Mouse (Mus musculus) right cerebral cortex, postnatal 4 days (tissue): Measurements from ENCODE around the gene Olfr1200.

Experiments used
- DNase-seq: peaks from one replicate; pipeline ENCODE4 v3.0.0-alpha.2; 2022

Olfr1200 gene

GRCm38 (mm10) chr2:88770388-88770787, at the start of gene Olfr1200:
Gene Olfr1200 (minus strand): TSS chr2:88770488.
- no peak for DNase-seq

DNA sequence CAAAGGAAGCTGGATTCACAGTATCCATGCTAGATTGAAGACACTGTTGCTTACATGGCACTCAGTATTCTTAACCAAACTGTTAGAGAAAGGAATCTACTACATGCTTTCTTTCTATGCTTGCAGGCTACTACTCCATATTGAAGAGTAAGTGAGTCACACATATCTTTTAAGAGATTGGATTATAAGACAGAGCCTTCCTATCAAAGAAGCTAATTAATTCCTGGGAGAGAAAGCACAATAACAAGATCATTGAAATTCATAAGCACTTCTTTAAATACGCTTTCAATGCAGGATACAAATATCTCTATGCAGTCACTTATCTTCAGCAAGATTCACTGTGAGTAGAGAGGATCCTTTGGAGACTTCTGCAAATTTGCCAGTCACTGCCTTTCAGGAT, 43.9 kb upstream of the Olfr1200 start, which contains the start of gene Olfr1202:
Olfr1202 (plus strand) TSS at position 301 of the 400 bp plus-strand sequence.
- no peak for DNase-seq

DNA sequence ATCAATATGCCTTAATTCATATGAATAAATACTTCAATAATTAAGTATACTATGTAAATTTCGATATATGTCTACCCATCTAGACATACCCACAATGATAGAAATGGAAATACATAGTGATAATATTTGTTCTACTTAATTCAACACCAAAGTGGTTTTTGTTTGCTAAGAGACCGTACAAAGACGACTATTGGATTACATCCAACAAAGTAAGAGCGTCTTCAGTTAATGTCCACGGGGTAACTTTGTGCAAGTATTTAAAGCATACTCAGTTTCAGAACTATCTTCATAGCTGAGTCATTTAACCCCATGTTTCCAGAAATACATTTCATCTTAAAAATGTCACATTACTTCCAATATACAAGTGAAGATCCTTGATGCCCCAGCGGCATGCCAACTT, 22.4 kb upstream of the Olfr1200 start, which contains the start of gene Olfr1201:
Olfr1201 (plus strand) TSS at position 301 of the 400 bp plus-strand sequence.
- DNase-seq: no peak

GRCm38 (mm10) chr2:88760369-88760768, 9.9 kb downstream of the Olfr1200 start, which contains the start of gene Olfr1199:
Gene Olfr1199 (minus strand): TSS chr2:88760469.
- DNase-seq: no peak

DNA sequence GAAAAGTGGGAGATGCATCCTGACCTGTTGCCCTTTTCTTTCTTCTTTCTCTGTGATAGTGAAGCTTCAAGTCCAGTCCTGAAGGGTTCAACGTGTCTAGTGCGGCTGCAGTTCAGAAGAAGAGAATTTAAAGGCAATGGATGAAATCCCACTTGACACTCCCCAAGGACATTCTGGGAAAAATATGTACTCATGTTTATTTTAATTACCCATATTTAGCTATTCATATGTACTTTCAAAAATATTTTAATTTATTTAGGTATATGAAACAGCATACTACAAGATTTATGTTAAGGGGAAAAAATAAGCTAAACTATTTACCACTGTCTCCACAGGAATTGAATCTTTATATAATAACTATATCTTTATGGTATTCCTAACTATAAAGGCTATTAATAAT, 19.0 kb downstream of the Olfr1200 start, which contains the start of gene Olfr1198:
Olfr1198 (minus strand) TSS at position 101 of the 400 bp plus-strand sequence.
- DNase-seq: no peak

GRCm38 (mm10) chr2:88743379-88743778, 26.9 kb downstream of the Olfr1200 start:
- DNase-seq: no peak

- DNase-seq: no peak
Observed at GRCm38 (mm10) chr2:88732266-88732665, 38.0 kb downstream of the Olfr1200 start, which contains the start of gene Olfr1197. Gene Olfr1197 (minus strand): TSS chr2:88732366.
